In the genomic region with DNA sequence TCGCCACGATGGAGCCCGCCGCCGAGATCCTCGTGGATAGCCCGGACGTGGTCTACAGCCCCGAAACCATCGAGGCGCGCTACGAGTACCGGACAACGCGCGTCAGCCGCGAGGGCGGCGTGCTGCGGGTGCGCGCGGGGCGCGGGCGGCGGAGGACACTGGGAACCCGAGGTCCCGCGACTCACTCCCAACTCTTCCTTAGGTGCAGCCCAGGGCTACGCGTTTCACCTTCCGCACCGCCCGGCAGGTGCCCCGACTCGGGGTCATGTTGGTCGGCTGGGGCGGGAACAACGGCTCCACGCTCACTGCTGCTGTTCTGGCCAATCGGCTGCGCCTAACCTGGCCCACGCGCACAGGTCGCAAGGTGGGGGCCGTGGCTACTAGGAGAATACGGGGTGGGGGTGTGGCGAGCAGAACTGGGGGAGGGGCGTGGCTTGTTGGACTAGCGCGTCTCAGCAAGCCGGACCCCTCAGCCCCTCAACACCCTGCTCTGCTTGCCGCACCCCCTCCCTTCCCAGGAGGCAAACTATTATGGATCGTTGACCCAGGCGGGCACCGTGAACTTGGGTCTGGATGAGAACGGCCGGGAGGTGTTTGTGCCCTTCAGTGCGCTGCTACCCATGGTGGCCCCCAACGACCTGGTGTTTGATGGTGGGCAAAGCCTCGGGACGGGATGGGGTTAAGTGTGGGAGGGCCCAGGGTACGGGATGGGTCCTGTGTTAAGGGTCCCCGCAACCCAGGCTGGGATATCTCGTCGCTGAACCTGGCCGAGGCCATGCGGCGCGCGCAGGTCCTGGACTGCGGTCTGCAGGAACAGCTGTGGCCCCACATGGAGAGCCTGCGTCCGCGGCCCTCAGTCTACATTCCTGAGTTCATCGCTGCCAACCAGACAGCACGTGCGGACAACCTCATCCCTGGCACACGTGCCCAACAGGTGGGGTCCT, we compare ENCODE assay signal across 9 mouse cellular contexts. TPM values are rescaled to one million over a fixed set of nuclear protein-coding genes. Genes with fewer than 3 reads are reported as not detected.
A peak's percentile ranks its signal among the peaks of the same experiment; 100 is the strongest.
DNase-seq lines count a peak whose midpoint lies in the region; ATAC-seq and TF ChIP-seq lines count a peak whose summit lies in the region.
"Had no signal": no experiment of that assay in that cellular context is flagged by ENCODE, and none has a peak within 500 bp of the region (broad histone marks: within the 10 kb centered on the region; RNA-seq: fewer than 3 reads in every experiment).

No protein-coding gene starts in this region.

- TF ChIP-seq CTCF in kidney, adult 2 months (conservative IDR thresholded peaks at IDR 0.05; ENCODE audit: insufficient read depth, insufficient read length, low read depth, low read length) = no peak
- no peak for TF ChIP-seq CTCF in small intestine, adult 2 months (IDR thresholded peaks at IDR 0.05; ENCODE audit: extremely low read depth, insufficient read length, insufficient replicate concordance, low read depth, low read length)

- H3K27me3 ChIP-seq in heart, embryonic 10.5 days (ENCODE audit: insufficient read depth, poor library complexity, severe bottlenecking) = peaks cover 24% of the 10 kb centered on the region; the same call in 1 of the 2 replicates
- H3K27me3 ChIP-seq in erythroblast, embryonic 14.5 days (ENCODE audit: control insufficient read depth) = no peaks in the 10 kb centered on the region
- H3K27me3 ChIP-seq in kidney, adult 2 months (replicated peaks; ENCODE audit: control insufficient read depth, insufficient read depth, low read length) = no peaks in the 10 kb centered on the region
- no peaks in the 10 kb centered on the region for H3K27me3 ChIP-seq in lung, embryonic 16.5 days (ENCODE audit: control insufficient read depth, insufficient read depth, low read depth, low read length)
- no peaks in the 10 kb centered on the region for H3K27me3 ChIP-seq in small intestine, adult 2 months (ENCODE audit: control insufficient read depth, insufficient read depth, low read length)

- TF ChIP-seq POLR2A in kidney, adult 2 months (IDR thresholded peaks at IDR 0.05; ENCODE audit: low read depth, low read length) = no peak
- TF ChIP-seq POLR2A in small intestine, adult 2 months (IDR thresholded peaks at IDR 0.05; ENCODE audit: low read depth, low read length) = no peak

- intact Hi-C loops in heart, postnatal 25 days (cut with DNase I) = loop anchor here (10.0 kb wide), 1 partner anchor 50 kb away; no protein-coding TSS in a partner anchor

- H3K4me2 ChIP-seq in lung, embryonic 16.5 days (ENCODE audit: low read depth, low read length) = peak overlapping the region; percentile 99

- H3K27ac ChIP-seq in heart, embryonic 10.5 days = peak overlapping the region; percentile 92
- H3K27ac ChIP-seq in kidney, adult 2 months (ENCODE audit: insufficient read depth, low read depth, low read length) = peak overlapping the region; percentile 80
- peak overlapping the region; percentile 75 for H3K27ac ChIP-seq in lung, embryonic 16.5 days (ENCODE audit: low read length)
- H3K27ac ChIP-seq in small intestine, adult 2 months (ENCODE audit: insufficient read depth, low read depth, low read length) = 0 out of 2 replicates have a peak overlapping the region, but pooled peaks have one; percentile 7

- peak; percentile 1; the same call in 1 of the 2 replicates for ATAC-seq in lung, embryonic 16.5 days (ENCODE audit: low read depth)

- H3K9ac ChIP-seq in lung, embryonic 16.5 days (ENCODE audit: low read length) = peak overlapping the region; percentile 66

- no peaks in the 10 kb centered on the region for H3K9me3 ChIP-seq in heart, embryonic 10.5 days
- H3K9me3 ChIP-seq in erythroblast, embryonic 14.5 days (ENCODE audit: control insufficient read depth, low read length) = peaks cover 11% of the 10 kb centered on the region
- H3K9me3 ChIP-seq in lung, embryonic 16.5 days (ENCODE audit: control insufficient read depth, low read length) = no peaks in the 10 kb centered on the region

- DNase-seq in heart, embryonic 10.5 days (ENCODE audit: low spot score) = peak; percentile 84
- DNase-seq in heart, postnatal 25 days (ENCODE audit: low spot score) = no peak
- peak; percentile 84 for DNase-seq in R1 (ENCODE audit: low read depth, low spot score)
- DNase-seq in kidney, adult 2 months = peak; percentile 55
- DNase-seq in ovary, postnatal 10 days (ENCODE audit: low spot score) = no peak

- peak overlapping the region; percentile 80 for H3K4me3 ChIP-seq in heart, embryonic 10.5 days
- H3K4me3 ChIP-seq in erythroblast, embryonic 14.5 days (replicated peaks) = peak overlapping the region; percentile 75
- H3K4me3 ChIP-seq in kidney, adult 2 months (ENCODE audit: insufficient read depth, low read depth, low read length) = peak overlapping the region; percentile 78
- H3K4me3 ChIP-seq in lung, embryonic 16.5 days (ENCODE audit: low read length) = peak overlapping the region; percentile 67
- H3K4me3 ChIP-seq in small intestine, adult 2 months (ENCODE audit: low read depth, low read length) = peak overlapping the region; percentile 64

- H3K36me3 ChIP-seq in heart, embryonic 10.5 days = peaks cover 44% of the 10 kb centered on the region
- peaks cover 68% of the 10 kb centered on the region for H3K36me3 ChIP-seq in erythroblast, embryonic 14.5 days (ENCODE audit: control insufficient read depth)
- no peaks in the 10 kb centered on the region for H3K36me3 ChIP-seq in kidney, adult 2 months (ENCODE audit: control insufficient read depth, insufficient read depth, low read length)
- peaks cover 18% of the 10 kb centered on the region for H3K36me3 ChIP-seq in lung, embryonic 16.5 days (ENCODE audit: control insufficient read depth, insufficient read depth, low read length)
- peaks cover 33% of the 10 kb centered on the region for H3K36me3 ChIP-seq in small intestine, adult 2 months (ENCODE audit: control insufficient read depth, insufficient read depth, low read length)

- peaks cover 84% of the 10 kb centered on the region for H3K4me1 ChIP-seq in heart, embryonic 10.5 days
- H3K4me1 ChIP-seq in erythroblast, embryonic 14.5 days (ENCODE audit: control insufficient read depth) = peaks cover 56% of the 10 kb centered on the region
- H3K4me1 ChIP-seq in kidney, adult 2 months (ENCODE audit: control insufficient read depth, insufficient read depth, low read length) = peaks cover 3% of the 10 kb centered on the region; the same call in 1 of the 2 replicates
- H3K4me1 ChIP-seq in lung, embryonic 16.5 days (replicated peaks; ENCODE audit: control insufficient read depth, insufficient read depth, low read length) = peaks cover 42% of the 10 kb centered on the region
- H3K4me1 ChIP-seq in small intestine, adult 2 months (ENCODE audit: control insufficient read depth, insufficient read depth, insufficient read length, low read length) = peaks cover 7% of the 10 kb centered on the region

- 8% methylated on average over 82 of the region's 82 CpGs for WGBS in heart, embryonic 10.5 days
- WGBS in kidney, adult 2 months = 13% methylated on average over 82 of the region's 82 CpGs
- 8% methylated on average over 82 of the region's 82 CpGs for WGBS in lung, embryonic 16.5 days
- 16% methylated on average over 82 of the region's 82 CpGs for WGBS in small intestine, adult 2 months

RNA-seq across cellular contexts. Expression of gene Isyna1, which starts 0.7 kb away (rescaled TPM):
- polyA plus RNA-seq in heart, embryonic 10.5 days (2016; fragmentation: Nextera tagmentation; extraction: Ambion mirVana) = 192 and 214 TPM in 2 replicates
- 10 to 100 TPM; 21.5 to 25.1 TPM for total RNA-seq in heart, postnatal 25 days (2021)
- polyA plus RNA-seq in erythroblast, embryonic 14.5 days (2012) = 13.3 and 13.4 TPM in 2 replicates
- polyA plus RNA-seq in kidney, adult 2 months (2012; rRNA removed) = 127 and 159 TPM in 2 replicates
- 118 and 121 TPM in 2 replicates for polyA plus RNA-seq in lung, embryonic 16.5 days (2015; fragmentation: Nextera tagmentation; extraction: Ambion mirVana)
- 61.8 and 92.4 TPM in 2 replicates for polyA plus RNA-seq in small intestine, adult 2 months (2012; rRNA removed)

RNA-seq across cellular contexts. Expression of gene Ssbp4, which starts 13.8 kb away (rescaled TPM):
- 67.3 and 107 TPM in 2 replicates for polyA plus RNA-seq in heart, embryonic 10.5 days (2016; fragmentation: Nextera tagmentation; extraction: Ambion mirVana)
- 10 to 100 TPM; 37.0 to 37.7 TPM for total RNA-seq in heart, postnatal 25 days (2021)
- polyA plus RNA-seq in erythroblast, embryonic 14.5 days (2012) = 40.7 and 52.6 TPM in 2 replicates
- polyA plus RNA-seq in kidney, adult 2 months (2012; rRNA removed) = 84.9 and 123 TPM in 2 replicates
- 106 and 108 TPM in 2 replicates for polyA plus RNA-seq in lung, embryonic 16.5 days (2015; fragmentation: Nextera tagmentation; extraction: Ambion mirVana)
- 81.7 and 138 TPM in 2 replicates for polyA plus RNA-seq in small intestine, adult 2 months (2012; rRNA removed)

RNA-seq across cellular contexts. Expression of gene Lrrc25, which starts 21.1 kb away (rescaled TPM):
- 0.15 and 1.4 TPM in 2 replicates for polyA plus RNA-seq in heart, embryonic 10.5 days (2016; fragmentation: Nextera tagmentation; extraction: Ambion mirVana)
- 1 to 10 TPM; 1.4 to 1.5 TPM for total RNA-seq in heart, postnatal 25 days (2021)
- polyA plus RNA-seq in erythroblast, embryonic 14.5 days (2012) = 0.12 and 0.40 TPM in 2 replicates
- 3.2 and 3.5 TPM in 2 replicates for polyA plus RNA-seq in kidney, adult 2 months (2012; rRNA removed)
- polyA plus RNA-seq in lung, embryonic 16.5 days (2015; fragmentation: Nextera tagmentation; extraction: Ambion mirVana) = 2.0 and 3.2 TPM in 2 replicates
- 6.7 and 7.1 TPM in 2 replicates for polyA plus RNA-seq in small intestine, adult 2 months (2012; rRNA removed)

RNA-seq across cellular contexts. Expression of gene Gdf15, which starts 37.4 kb away (rescaled TPM):
- polyA plus RNA-seq in heart, embryonic 10.5 days (2016; fragmentation: Nextera tagmentation; extraction: Ambion mirVana) = 0.43 and 1.6 TPM in 2 replicates
- total RNA-seq in heart, postnatal 25 days (2021) = under 1 TPM; 0.56 to 0.73 TPM
- 0.13 TPM in 1 of 2 replicates, not detected in the other for polyA plus RNA-seq in erythroblast, embryonic 14.5 days (2012)
- polyA plus RNA-seq in kidney, adult 2 months (2012; rRNA removed) = 11.2 and 17.8 TPM in 2 replicates
- 0.45 and 0.60 TPM in 2 replicates for polyA plus RNA-seq in lung, embryonic 16.5 days (2015; fragmentation: Nextera tagmentation; extraction: Ambion mirVana)
- 4.1 and 6.7 TPM in 2 replicates for polyA plus RNA-seq in small intestine, adult 2 months (2012; rRNA removed)
- total RNA-seq: left cerebral cortex, postnatal 10 days had no signal

RNA-seq across cellular contexts. Expression of gene Ell, which starts 55.6 kb away (rescaled TPM):
- polyA plus RNA-seq in heart, embryonic 10.5 days (2016; fragmentation: Nextera tagmentation; extraction: Ambion mirVana) = 15.8 and 18.5 TPM in 2 replicates
- 10 to 100 TPM; 11.7 to 13.3 TPM for total RNA-seq in heart, postnatal 25 days (2021)
- 3.3 and 3.8 TPM in 2 replicates for polyA plus RNA-seq in erythroblast, embryonic 14.5 days (2012)
- polyA plus RNA-seq in kidney, adult 2 months (2012; rRNA removed) = 16.4 and 18.1 TPM in 2 replicates
- polyA plus RNA-seq in lung, embryonic 16.5 days (2015; fragmentation: Nextera tagmentation; extraction: Ambion mirVana) = 19.8 and 21.4 TPM in 2 replicates
- 20.5 and 45.6 TPM in 2 replicates for polyA plus RNA-seq in small intestine, adult 2 months (2012; rRNA removed)

Comparison
In these comparisons a context has a peak if more than half of its experiments do, and no peak if none do; other contexts are left out.
1. DNase-seq: peak in heart, embryonic 10.5 days (single experiment), R1 (single experiment) and kidney, adult 2 months (single experiment); none in heart, postnatal 25 days (single experiment) and ovary, postnatal 10 days (single experiment).
2. H3K27ac ChIP-seq: peak in every context shown above with its lines; median percentile 92 in heart, embryonic 10.5 days; 80 in kidney, adult 2 months; 75 in lung, embryonic 16.5 days; 7 in small intestine, adult 2 months.
3. Peak in every context shown above with its lines, with median percentiles within 50 percentile points of each other: H3K4me3 ChIP-seq.